Mouse (Mus musculus) lung, embryonic 16.5 days (tissue): ENCODE measurements around the gene D430041D05Rik. TPM values are rescaled to one million over a fixed set of nuclear protein-coding genes. Genes with fewer than 3 reads are reported as not detected.

Source experiments
- ATAC-seq: fragments of 200-750 bp; cut with Nextera tagmentation; 2 replicates; pipeline ENCODE4 v1.8.0; 2017; ENCODE audit warnings: low read depth, mild to moderate bottlenecking, moderate library complexity
- H3K27ac ChIP-seq: fragments of 300-500 bp; sonication (generic); 2 replicates; pipeline ENCODE4 v1.5.1; 2014; ENCODE audit warnings: mild to moderate bottlenecking, control low read depth, low read length
- H3K27me3 ChIP-seq: fragments of 300-500 bp; sonication (generic); 2 replicates; pipeline ENCODE4 v1.6.1; 2014; ENCODE audit warnings: low read depth, low read length, mixed read lengths; ENCODE audit not compliant: control insufficient read depth, insufficient read depth
- H3K36me3 ChIP-seq: fragments of 300-500 bp; sonication (generic); 2 replicates; pipeline ENCODE4 v1.6.1; 2014; ENCODE audit warnings: low read length; ENCODE audit not compliant: control insufficient read depth, insufficient read depth
- H3K4me1 ChIP-seq: fragments of 300-500 bp; sonication (generic); replicated peaks from 2 replicates; pipeline ENCODE4 v1.6.1; 2014; ENCODE audit warnings: low read length, mixed read lengths; ENCODE audit not compliant: control insufficient read depth, insufficient read depth
- H3K4me2 ChIP-seq: fragments of 300-500 bp; sonication (generic); 2 replicates; pipeline ENCODE4 v1.6.1; 2014; ENCODE audit warnings: low read depth, low read length, control low read depth
- H3K4me3 ChIP-seq: fragments of 300-500 bp; sonication (generic); 2 replicates; pipeline ENCODE4 v1.5.1; 2014; ENCODE audit warnings: mild to moderate bottlenecking, low read length, control low read depth
- H3K9ac ChIP-seq: fragments of 300-500 bp; sonication (generic); 2 replicates; pipeline ENCODE4 v1.6.1; 2014; ENCODE audit warnings: low read length, control low read depth
- H3K9me3 ChIP-seq: fragments of 300-500 bp; sonication (generic); 2 replicates; pipeline ENCODE4 v1.6.1; 2016; ENCODE audit warnings: low read length; ENCODE audit not compliant: control insufficient read depth
- WGBS: fragments of 180-500 bp; shearing (Covaris S2); extraction: QIAGEN DNeasy Blood & Tissue Kit; methylation state at CpG from one replicate; pipeline ENCODE4 v1.1.7; 2014; 5-methylcytosine and 5-hydroxymethylcytosine counted together
- polyA plus RNA-seq: library from polyadenylated mRNA; unstranded; fragments of >200 nt; fragmentation: Nextera tagmentation; extraction: Ambion mirVana; gene quantifications from 2 replicates; pipeline ENCODE4 v1.2.1, GENCODE M21; 2015

D430041D05Rik gene
- polyA plus RNA-seq, 1 experiment from 2014 or later = 0.70 TPM

DNA sequence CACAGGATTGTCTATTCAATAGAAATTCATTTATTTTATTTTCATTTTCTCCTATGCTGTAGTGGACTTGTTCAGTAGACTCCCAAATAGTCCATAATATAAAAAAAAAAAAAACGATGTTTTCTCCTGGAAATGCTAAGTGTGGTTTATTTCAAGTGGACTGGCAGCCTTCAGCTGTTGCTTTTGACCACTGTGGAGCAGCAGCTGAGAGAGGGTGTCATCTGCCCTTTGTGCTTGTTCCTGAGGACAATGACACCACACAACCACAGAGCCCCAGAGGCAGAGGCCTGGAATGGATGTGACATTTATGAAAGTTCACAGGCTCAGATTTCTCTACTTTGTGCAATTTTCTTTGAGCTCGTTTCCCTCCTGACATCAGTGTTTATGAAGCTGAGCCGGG is 124.0 kb downstream of the D430041D05Rik start:
- no peaks in the 10 kb centered on the region for H3K4me1 ChIP-seq
- H3K4me3 ChIP-seq = no peak overlapping the region

DNA sequence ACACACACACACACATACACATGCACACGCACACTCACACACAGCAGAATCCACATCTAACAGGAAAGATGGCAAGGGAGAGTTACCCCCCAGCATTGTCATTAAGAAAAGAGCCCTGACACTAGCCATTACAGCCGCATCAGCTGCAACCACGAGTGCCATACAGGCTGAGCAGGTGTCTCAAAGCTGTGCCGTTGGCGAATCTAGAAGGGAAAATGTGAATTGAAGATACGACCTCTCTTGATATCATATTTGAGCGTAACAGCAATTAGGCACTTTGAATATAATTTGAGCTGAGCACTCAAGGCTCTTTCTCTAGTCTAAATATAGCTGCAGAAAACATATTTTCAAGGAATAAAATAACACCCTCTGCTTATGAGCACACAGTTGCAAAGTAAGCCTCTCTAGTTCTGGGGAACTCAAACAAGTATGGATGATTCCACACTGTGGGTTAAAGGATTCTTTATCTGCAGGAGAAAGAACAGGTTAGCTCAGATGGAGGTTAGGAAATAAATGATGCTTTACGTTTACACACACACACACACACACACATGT is 127.3 kb downstream of the D430041D05Rik start:
- H3K27me3 ChIP-seq = no peaks in the 10 kb centered on the region
- ATAC-seq = no peak
- no peak overlapping the region for H3K27ac ChIP-seq
- H3K9ac ChIP-seq = no peak overlapping the region
- H3K4me2 ChIP-seq = no peak overlapping the region
- H3K4me1 ChIP-seq = no peaks in the 10 kb centered on the region
- 89% methylated on average over 8 of the region's 8 CpGs for WGBS
- H3K36me3 ChIP-seq = no peaks in the 10 kb centered on the region
- H3K9me3 ChIP-seq = no peaks in the 10 kb centered on the region
- H3K4me3 ChIP-seq = no peak overlapping the region

More for the DNA sequence above, 124.0 kb downstream of the D430041D05Rik start:
- WGBS = 66% methylated on average over 3 of the region's 3 CpGs
- H3K9ac ChIP-seq = no peak overlapping the region
- no peak overlapping the region for H3K4me2 ChIP-seq
- no peaks in the 10 kb centered on the region for H3K27me3 ChIP-seq
- no peaks in the 10 kb centered on the region for H3K9me3 ChIP-seq
- ATAC-seq = no peak
- no peaks in the 10 kb centered on the region for H3K36me3 ChIP-seq
- no peak overlapping the region for H3K27ac ChIP-seq

DNA sequence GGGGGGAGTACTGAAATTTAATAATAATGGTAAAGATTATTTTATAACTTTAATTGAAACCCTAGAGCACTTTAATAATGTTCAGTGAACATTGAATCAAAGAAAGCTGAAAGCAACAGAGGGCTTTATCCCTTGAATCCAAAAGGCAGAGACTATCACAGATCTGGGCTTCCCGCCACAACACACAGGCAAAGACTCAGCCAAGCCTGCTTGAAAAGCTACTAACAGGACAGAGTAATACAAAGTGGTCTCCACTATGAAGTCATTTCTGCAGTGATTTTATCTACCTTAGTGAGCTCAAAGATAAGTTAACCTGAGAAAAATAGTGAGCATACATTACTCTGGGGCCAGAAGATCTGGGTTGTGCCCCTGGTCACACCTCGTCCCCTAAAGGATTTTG is 128.0 kb downstream of the D430041D05Rik start:
- no peaks in the 10 kb centered on the region for H3K9me3 ChIP-seq
- 83% methylated on average over 2 of the region's 2 CpGs for WGBS

DNA sequence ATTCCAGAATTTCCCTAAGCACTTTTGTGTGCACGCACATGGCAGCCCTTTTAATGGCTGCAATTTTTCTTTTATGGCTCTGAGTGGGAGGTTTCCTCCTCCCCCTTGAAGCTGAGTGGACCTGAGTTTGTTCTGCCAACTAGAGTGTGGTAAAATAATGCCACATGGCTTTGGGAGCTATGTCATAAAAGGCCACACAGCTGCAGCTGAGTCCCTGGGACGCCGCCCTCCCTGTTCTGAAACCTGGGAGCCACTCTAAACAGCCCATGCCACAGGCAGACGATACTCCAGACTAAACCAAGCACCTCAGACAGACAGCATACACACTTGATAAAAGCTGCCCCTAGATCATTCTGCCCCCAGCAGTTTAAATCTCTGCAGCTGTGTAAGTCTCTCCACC is 143.8 kb downstream of the D430041D05Rik start:
- H3K27me3 ChIP-seq = no peaks in the 10 kb centered on the region
- no peak overlapping the region for H3K9ac ChIP-seq
- H3K36me3 ChIP-seq = no peaks in the 10 kb centered on the region
- ATAC-seq = no peak
- H3K4me1 ChIP-seq = no peaks in the 10 kb centered on the region
- H3K9me3 ChIP-seq = no peaks in the 10 kb centered on the region
- no peak overlapping the region for H3K27ac ChIP-seq
- WGBS = 48% methylated on average over 4 of the region's 4 CpGs
- H3K4me2 ChIP-seq = no peak overlapping the region
- no peak overlapping the region for H3K4me3 ChIP-seq

More for the DNA sequence above, 128.0 kb downstream of the D430041D05Rik start:
- no peak for ATAC-seq
- Histone ChIP-seq H3K4me3 (no peak overlapping the region), H3K4me1 (no peaks in the 10 kb centered on the region), H3K4me2 (no peak overlapping the region), H3K36me3 (no peaks in the 10 kb centered on the region), H3K27me3 (no peaks in the 10 kb centered on the region), H3K9ac (no peak overlapping the region), H3K27ac (no peak overlapping the region)

DNA sequence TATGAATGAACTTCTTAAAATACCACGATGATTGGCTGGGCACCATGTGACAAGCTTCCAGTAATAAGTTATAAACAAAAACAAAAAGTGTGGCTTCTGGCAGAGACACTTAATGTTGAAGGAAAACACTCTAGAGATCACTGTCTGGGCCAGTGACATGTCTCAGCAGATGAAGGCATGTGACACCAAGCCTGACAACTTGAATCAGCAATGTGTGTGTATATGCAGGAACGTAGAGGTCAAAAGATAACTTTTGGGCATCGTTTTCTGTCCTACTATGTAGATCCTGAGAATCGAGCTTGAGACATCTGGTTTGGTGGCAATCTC is 149.1 kb downstream of the D430041D05Rik start:
- Histone ChIP-seq H3K27ac (no peak overlapping the region), H3K27me3 (no peaks in the 10 kb centered on the region; the same call in 1 of the 2 replicates), H3K4me2 (no peak overlapping the region), H3K9ac (no peak overlapping the region), H3K36me3 (no peaks in the 10 kb centered on the region), H3K4me3 (no peak overlapping the region), H3K9me3 (no peaks in the 10 kb centered on the region), H3K4me1 (0 out of 2 replicates have a peak, but pooled peaks cover 3% of the 10 kb centered on the region)
- WGBS = 42% methylated on average over 4 of the region's 4 CpGs
- no peak; the same call in 1 of the 2 replicates for ATAC-seq

DNA sequence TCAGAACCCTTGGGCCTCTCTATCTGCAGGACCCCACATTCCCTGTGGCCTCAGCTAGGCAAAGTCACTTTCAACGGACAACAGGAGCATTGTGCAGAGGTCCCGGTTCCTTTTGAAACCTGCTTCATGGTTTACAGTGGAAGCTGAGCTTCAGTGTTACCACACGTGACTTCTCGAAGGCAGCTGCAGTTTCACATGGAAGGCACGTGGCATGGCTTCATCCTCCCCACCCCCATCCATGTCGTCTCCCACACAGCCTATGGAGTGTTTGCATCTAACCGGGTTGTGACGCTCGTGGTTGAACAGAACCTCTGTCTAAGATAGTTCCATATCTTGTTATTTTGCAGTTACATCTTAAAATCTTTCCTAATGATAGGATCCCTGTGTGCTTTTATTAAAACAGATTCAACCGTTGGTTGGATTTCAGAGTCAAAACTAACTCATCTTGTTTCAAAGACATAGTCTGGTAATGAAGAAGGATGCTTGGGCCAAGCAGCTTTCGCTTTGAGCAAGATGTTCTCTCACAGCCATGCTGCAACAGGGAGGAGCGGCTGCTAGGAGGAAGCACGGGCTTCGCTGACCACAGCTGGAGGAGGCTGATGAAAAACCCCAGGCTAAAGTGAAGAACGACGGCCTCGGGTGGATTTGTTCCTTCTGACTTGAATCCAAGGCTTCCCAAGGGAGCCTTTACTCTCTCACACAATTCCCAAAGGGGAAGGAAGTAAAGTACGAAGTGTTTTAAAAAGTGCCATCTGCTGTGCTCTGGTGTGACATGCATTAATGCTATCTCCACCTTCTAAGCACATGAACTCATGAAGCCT is 149.7 kb downstream of the D430041D05Rik start:
- no peak overlapping the region for H3K4me2 ChIP-seq
- peak; percentile 92 for ATAC-seq
- no peaks in the 10 kb centered on the region; the same call in 1 of the 2 replicates for H3K27me3 ChIP-seq
- H3K9ac ChIP-seq = no peak overlapping the region
- H3K4me3 ChIP-seq = no peak overlapping the region
- H3K9me3 ChIP-seq = no peaks in the 10 kb centered on the region
- H3K36me3 ChIP-seq = no peaks in the 10 kb centered on the region
- 56% methylated on average over 18 of the region's 18 CpGs for WGBS
- H3K4me1 ChIP-seq = 0 out of 2 replicates have a peak, but pooled peaks cover 3% of the 10 kb centered on the region
- no peak overlapping the region for H3K27ac ChIP-seq

DNA sequence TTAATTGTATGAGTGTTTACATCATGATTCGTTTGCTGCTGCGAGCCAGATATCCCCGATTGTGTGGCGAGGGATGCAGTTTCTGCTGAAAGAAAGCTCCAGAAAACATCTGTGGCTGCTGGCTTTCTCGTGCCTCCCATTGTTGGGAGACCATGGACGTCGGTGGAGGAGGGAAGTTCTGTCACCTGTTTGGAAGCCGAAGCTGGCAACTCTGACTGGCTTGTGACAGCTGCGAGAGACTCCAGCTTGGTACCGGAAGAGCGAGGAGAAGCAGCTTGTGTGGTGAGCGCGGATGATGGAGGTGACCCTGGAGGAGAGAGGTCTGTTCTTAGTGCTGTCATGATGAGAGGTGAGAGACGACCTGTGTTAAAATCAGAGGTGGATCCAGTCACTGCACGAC is 154.2 kb downstream of the D430041D05Rik start:
- Histone ChIP-seq H3K36me3 (no peaks in the 10 kb centered on the region), H3K4me2 (peak overlapping the region; percentile 27; the same call in 1 of the 2 replicates), H3K9me3 (no peaks in the 10 kb centered on the region), H3K4me3 (no peak overlapping the region), H3K4me1 (0 out of 2 replicates have a peak, but pooled peaks cover 3% of the 10 kb centered on the region), H3K9ac (no peak overlapping the region), H3K27ac (no peak overlapping the region), H3K27me3 (no peaks in the 10 kb centered on the region; the same call in 1 of the 2 replicates)
- 51% methylated on average over 15 of the region's 15 CpGs for WGBS
- no peak for ATAC-seq

DNA sequence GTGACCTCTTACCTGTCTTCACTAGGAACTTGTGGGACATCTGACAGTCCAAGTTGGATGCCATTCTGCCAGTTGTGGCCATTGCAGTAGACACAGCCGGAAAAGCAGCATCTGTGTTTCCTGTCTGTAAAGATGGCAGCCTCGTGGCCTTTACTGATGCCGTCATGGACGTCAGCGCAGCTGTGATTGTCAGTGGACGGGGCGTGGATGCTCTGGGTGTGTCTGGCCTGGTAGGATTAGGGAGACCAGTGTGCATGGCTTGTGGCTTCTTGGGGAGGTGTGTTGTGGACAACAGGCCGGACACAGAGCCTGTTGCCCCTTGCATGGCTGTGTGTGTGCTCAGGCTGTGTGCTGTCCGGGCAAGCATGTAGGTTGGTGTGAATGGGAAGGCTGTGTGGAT is 155.9 kb downstream of the D430041D05Rik start:
- no peak overlapping the region for H3K27ac ChIP-seq
- 85% methylated on average over 9 of the region's 9 CpGs for WGBS
- ATAC-seq = no peak

DNA sequence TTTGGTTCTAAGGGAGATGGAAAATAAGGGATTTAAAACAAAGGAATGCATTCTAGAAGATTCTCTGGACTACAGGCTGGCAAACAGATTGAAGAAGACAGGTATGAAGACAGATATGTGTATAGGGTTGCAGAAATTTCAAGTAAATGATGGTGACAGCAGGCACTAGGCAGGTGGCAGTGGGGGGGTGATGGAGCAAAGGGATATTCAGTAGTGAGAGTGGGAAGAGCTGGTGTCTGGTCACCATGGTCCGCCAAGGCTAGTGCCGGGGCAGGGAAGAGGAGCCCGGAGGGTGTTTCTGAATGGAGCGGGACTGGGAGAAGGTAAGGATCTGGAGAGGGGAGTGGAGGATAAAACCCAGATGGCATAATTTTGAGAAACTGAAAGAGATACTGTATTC is 157.5 kb downstream of the D430041D05Rik start:
- Histone ChIP-seq H3K27me3 (no peaks in the 10 kb centered on the region; the same call in 1 of the 2 replicates), H3K9me3 (no peaks in the 10 kb centered on the region), H3K9ac (no peak overlapping the region), H3K4me3 (no peak overlapping the region), H3K4me2 (no peak overlapping the region), H3K27ac (no peak overlapping the region), H3K4me1 (no peaks in the 10 kb centered on the region), H3K36me3 (no peaks in the 10 kb centered on the region)
- WGBS = 97% methylated on average over 4 of the region's 4 CpGs
- ATAC-seq = no peak

More for the DNA sequence above, 155.9 kb downstream of the D430041D05Rik start:
- Histone ChIP-seq H3K4me3 (no peak overlapping the region), H3K36me3 (no peaks in the 10 kb centered on the region), H3K4me2 (no peak overlapping the region), H3K9me3 (no peaks in the 10 kb centered on the region), H3K27me3 (no peaks in the 10 kb centered on the region; the same call in 1 of the 2 replicates), H3K4me1 (no peaks in the 10 kb centered on the region), H3K9ac (no peak overlapping the region)
